Mouse (Mus musculus): ENCODE measurements at regions not wholly inside any gene's neighbourhood (a gene's known extent, or its start where the extent isn't known, plus 50 kb on each side); places are given as distances from the start of the nearest gene placed in this dataset.

DNA sequence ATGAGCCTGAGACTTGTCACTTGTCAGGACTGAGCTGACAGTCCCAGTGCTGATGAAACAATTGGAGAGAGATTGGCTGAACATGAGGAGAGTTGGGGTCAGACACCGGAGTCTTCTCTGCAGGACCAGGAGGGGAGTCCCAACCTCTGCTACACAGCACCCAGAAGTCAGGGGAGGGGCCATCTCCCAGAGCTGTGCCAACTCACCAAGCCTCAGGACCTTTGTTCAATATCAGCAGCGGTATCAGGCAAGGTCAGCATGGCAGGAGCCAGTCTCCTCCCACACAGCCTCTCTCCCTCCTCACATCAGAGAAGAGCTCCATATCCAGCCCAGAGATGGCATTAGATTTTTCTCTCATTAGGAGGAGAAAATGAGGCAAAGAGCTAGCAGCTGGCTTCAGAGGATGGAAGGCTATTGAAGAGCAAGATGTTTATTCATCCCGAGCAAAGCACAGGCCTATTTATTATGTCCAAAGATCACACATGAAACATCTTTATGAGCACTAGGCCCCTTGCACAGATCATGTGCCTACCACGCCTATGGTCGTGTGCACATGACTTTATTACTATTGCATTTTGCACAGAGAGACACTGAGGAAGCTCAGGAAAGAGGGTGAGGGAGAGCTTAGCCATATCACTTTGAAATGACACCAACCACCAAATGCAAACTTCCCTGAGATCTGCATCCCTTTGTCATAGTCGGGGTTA lies 532.9 kb downstream of the Tshz3 start:
- no peak for DNase-seq (ENCODE audit: low spot score)

DNA sequence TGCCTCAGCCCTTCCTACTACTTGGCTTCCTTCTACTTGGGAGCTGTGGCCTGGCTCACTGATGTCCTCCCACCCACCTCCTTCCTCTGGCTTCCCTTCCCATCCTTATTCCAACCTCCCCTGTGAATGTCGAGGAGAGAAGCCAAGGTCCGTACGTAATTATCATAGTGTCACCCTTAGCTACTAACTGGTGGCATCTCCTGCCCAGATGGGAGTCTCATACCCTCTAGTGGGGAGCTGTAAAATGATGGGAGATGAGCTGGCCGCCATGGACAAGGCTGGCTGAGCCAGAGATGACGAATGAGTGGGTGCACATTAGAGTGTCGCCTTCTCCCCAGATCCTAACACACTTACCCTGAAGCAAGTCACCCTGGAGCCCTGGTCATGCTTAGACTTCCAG lies 532.6 kb downstream of the Zfp536 start:
- DNase-seq (ENCODE audit: low spot score): no peak

GRCm38 (mm10) chr7:37241781-37242180 lies 531.7 kb downstream of the Zfp536 start:
- no peak for DNase-seq (ENCODE audit: low spot score)

GRCm38 (mm10) chr7:37242476-37242875 lies 531.0 kb downstream of the Zfp536 start:
- DNase-seq (ENCODE audit: low spot score): no peak

GRCm38 (mm10) chr7:37246156-37246555 lies 527.3 kb downstream of the Zfp536 start:
- no peak for DNase-seq (ENCODE audit: low spot score)

- no peak for DNase-seq (ENCODE audit: low spot score)
Measured at GRCm38 (mm10) chr7:37254431-37254830, 519.0 kb downstream of the Zfp536 start.

DNA sequence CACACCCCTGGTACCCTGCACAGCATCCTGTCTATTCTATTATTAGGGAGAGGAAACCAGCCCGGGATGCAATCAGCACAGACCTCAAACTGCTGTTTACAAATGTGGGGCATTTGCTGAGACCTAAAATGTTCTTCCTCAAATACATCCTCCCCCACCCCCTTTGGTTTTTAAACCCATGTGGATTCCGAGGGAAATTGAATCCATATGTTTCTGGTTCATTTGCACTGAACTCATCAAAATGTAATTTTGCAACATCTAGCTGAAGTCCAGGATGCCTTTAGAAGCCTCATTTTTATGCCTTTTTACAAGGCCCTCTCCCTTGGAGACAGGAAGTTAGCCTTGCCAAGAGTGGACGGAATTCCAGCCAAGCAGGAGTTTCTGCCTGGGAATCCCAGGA lies 517.6 kb downstream of the Zfp536 start:
- no peak for DNase-seq (ENCODE audit: low spot score)

- DNase-seq (ENCODE audit: low spot score): no peak
Measured at GRCm38 (mm10) chr7:37259293-37259692, 514.1 kb downstream of the Zfp536 start.

DNA sequence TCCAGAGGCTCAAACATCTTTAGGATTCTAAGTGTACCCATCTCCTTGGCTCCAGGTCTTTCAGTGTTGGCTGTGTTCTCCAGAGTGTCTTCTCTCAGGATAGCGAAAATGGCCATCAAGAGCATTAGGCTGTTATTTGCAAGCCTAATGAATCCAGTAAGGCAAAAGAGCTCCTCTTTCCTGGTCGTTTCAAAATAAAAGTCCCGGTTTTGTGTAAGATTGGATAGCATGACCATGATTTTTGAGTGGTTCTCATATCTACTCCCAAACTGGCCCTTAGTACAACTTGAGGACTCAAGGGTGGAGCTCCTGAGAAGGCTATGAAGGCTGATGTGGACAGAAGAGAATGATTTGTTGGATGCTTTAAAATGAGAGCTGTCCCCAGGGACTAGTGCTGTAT lies 510.6 kb downstream of the Zfp536 start:
- DNase-seq (ENCODE audit: low spot score): no peak

DNA sequence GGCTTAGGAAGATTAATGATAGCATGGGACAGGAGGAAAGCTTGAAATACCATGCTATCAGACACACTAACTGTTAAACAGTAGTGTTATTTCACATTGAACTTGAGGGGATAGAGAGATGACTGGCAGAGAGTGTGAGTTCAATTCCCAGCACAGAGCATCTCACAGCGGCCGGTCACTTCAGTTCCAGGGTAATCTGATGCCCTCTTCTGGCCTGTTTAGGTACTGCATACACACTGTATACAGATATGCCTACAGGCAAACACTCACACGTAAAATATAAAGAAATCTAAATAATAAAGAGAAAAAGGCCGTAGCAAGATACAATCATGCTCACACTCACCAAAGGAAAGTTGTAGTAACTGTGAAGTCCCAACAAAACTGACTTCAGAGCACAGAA lies 506.0 kb downstream of the Zfp536 start:
- no peak for DNase-seq (ENCODE audit: low spot score)

DNA sequence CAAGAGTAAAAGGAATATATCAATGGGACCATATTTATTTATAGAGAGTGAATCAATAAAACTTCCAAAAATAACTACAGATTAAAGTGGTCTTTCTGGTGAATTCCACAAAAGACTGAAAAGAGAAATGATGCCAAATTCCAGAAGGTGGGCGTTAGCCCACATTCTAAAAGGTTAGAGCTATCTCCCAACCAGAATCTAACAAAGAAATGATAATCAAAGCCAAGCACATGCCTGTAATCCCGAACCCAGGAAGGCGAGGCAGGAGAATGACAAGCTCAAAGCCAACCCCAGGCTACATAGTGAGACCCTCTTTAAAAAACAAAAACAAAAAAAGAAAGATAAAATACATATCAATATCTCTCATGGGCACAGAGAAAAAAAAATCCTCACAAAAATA lies 502.6 kb downstream of the Zfp536 start:
- no peak for DNase-seq (ENCODE audit: low spot score)

GRCm38 (mm10) chr7:37290018-37290417 lies 483.4 kb downstream of the Zfp536 start:
- no peak for DNase-seq (ENCODE audit: low spot score)

DNA sequence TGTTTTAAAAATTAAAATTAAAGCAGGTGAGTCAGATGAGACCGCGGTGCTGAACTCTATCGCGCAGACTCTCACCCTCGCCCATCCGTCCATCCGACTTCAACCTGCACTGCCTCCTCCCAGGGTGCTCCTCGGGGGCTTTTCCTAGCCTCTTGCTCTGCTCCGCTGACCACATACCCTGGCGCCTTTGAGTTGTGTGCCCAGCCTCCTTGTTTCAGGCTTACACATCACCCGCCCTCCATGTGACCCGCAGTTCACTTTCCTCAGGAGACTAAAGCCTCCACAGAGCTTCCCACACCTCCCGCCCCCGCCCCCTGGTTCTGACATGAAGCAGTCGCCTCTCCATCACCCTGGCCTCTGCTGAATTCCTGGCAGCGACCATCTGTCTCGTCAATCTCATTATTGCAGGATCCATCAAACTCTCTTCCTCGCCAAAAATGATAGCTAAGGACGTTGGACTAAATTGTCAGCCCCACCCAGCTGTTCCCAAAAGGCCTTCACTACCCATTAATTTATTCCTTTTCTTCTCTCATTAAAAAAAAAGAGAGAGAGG lies 482.9 kb downstream of the Zfp536 start:
- no peak for DNase-seq (ENCODE audit: low spot score)

GRCm38 (mm10) chr7:37291726-37292125 lies 481.7 kb downstream of the Zfp536 start:
- no peak for DNase-seq (ENCODE audit: low spot score)

- no peak for DNase-seq (ENCODE audit: low spot score)
Measured at GRCm38 (mm10) chr7:37292554-37292953, 480.9 kb downstream of the Zfp536 start.

GRCm38 (mm10) chr7:37298888-37299287 lies 474.6 kb downstream of the Zfp536 start:
- no peak for DNase-seq (ENCODE audit: low spot score)

DNA sequence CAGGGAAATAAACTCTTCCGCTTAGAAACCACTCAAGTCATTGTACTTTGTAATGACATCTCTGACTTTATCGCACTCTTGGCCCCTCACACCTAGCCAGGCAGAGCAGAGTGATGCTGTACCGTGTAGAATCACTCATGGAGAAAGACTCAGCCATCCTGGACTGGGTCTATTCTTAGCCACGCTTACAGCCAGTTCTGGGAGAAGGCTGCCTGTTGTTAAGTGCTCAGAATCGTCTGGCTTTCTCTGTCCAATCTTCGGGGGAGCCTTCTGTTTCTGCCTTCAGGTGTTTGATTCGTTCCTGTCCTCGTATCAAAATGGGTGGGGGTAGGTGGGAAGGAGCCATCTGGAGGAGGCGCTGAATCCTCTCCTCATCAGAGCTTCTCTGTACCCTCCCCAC lies 468.0 kb downstream of the Zfp536 start:
- no peak for DNase-seq (ENCODE audit: low spot score)

- DNase-seq (ENCODE audit: low spot score): no peak
Measured at GRCm38 (mm10) chr7:37307191-37307590, 466.2 kb downstream of the Zfp536 start.

DNA sequence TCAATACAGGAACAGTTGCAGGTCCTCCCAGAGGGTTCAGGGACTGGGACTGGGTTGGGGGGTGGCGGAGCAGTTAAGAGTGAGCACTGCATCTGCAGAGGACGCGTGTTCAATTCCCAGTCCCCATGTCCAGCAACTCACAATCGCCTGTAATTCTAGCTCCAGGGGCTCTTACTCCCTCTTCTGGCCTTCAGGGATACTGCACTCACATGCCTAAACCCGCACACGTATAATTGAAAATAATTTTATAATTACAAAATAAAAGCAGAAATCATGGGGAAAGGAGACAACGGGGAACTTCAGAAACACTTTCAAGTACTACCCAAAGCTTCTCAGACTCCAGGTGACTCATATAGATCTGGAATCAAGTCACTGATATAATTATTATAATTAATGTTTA lies 448.8 kb downstream of the Zfp536 start:
- no peak for DNase-seq (ENCODE audit: low spot score)

- no peak for DNase-seq (ENCODE audit: low spot score)
Measured at GRCm38 (mm10) chr7:37333451-37333850, 440.0 kb downstream of the Zfp536 start.

- no peak for DNase-seq (ENCODE audit: low spot score)
Measured at GRCm38 (mm10) chr7:37335212-37335611, 438.2 kb downstream of the Zfp536 start.

DNA sequence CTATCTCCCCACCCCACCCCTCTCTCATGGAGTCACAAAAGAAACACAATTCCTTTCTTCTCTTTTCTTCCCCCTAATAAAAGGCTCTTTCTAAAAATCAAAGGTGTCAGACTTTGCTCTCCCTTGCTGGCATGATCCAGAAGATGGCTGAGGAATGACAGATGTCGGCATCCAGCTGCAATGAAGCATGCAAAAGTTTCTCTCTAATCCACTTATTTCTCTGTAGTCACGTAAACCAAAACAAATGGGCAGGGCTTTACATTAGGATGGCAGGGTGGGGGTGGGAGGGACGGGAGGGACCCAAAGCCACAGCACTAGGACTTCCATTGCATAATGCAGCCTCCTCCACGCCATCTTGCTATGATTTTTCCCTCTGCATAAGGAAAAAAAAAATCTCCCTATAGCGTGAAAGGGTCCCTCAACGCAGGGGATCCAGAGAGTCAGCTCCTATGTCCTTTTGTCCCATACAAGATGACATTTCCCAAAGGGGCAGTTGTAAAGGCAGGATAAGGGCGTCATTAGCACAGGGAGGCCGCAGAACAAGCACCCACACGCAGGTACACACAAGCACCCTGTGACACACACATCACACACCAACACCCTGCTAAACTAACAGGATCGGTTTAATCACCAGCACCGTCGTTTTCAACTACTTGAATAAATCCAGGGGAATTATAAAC lies 437.1 kb downstream of the Zfp536 start:
- no peak for DNase-seq (ENCODE audit: low spot score)

GRCm38 (mm10) chr7:37336851-37337531 lies 436.4 kb downstream of the Zfp536 start:
- no peak for DNase-seq (ENCODE audit: low spot score)

All from c-Kit-positive CD71-positive TER-119-positive erythroid progenitor cells, embryonic 14.5 days (primary cell).